Mouse (Mus musculus) gastrocnemius, postnatal 10 days (tissue): ENCODE results near the gene Ano10. TPM values are rescaled to one million over a fixed set of nuclear protein-coding genes. Genes with fewer than 3 reads are reported as not detected.

Experiments used
- microRNA-seq, 2 experiments: library from miRNA; unstranded; fragments of <30 nt; microRNA quantifications; one replicate each; pipeline ENCODE4 v1.2.0; 2021
- total RNA-seq, 2 experiments: library from RNA; stranded (reverse); gene quantifications; 2 replicates each; pipeline ENCODE4 v1.2.3; 2021

Ano10 gene
- total RNA-seq, 2 experiments from 2014 or later = 47.5 to 48.6 TPM

Small RNAs within 50 kb of the gene (microRNA-seq; reads per million reads assigned to microRNA genes)
- 0 reads per million in 2 experiments for gene Mir8106

Other genes starting within 250 kb of the Ano10 start
- 10 to 100 TPM; 54.8 to 73.5 TPM for gene Snrk, start 177.2 kb downstream of the Ano10 start, total RNA-seq
- 10 to 100 TPM; 22.9 to 23.9 TPM for gene Abhd5, start 57.2 kb upstream of the Ano10 start, total RNA-seq